Mouse (Mus musculus): ENCODE data around the gene Sbno2.

Sbno2 gene

DNA sequence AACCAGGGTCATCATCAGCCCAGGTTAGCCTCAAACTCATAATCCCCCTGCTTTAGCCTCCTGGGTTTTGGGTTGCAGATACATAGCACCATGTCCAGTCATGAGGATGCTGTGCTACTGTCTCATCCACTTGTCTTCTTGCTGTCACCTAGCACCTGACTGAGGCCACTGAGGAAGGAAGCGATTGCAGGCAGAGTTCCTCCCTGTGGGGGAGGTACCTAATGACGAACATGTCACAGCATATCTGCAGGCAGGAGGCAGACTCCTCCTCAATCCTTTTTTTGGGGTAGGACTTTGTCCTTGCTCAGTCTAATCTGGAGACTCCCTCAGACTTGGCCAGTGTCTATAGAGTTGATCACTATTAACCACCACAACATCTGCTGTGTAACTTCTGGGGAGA, 16.3 kb upstream of the Sbno2 start:
- DNase-seq = no peak

DNA sequence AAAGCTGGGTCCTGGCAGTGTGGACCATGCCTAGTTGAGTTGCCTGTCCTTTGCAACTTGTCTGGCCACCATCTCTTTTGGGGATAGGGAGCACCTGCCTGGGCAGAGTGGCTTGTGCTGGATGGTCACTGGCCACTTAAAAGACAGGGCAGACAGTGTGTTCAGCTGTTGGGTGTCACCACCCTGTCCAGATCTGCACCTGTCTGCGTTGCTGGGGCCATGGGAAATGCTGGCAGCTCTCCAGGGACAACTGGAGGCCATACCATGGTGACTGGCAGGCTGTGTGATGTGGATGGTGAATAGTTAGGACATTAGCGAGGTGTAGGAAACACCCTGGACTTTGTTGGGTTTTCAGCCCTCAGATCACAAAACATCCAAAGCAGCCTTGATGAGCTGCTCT, 14.8 kb upstream of the Sbno2 start:
- no peak for DNase-seq

DNA sequence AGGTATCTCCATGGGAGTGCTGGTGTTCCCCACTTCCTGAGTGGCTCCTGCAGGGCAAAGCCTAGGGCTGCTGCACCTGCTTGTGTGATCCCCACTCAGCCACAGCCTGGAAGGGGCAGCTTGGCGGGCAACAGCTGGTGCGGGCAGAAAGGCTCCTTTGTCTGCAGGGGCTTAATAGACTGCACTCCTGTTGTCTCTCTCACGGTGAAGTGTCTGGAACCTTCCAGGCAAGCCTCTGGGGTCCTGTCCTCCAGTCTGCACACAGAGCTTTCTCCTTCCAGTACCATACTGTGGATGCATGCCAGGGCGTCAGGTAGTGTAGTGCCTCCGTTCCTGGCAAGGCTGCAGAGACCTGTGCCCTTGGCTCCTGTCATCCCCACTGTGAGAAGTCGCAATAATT, 13.2 kb upstream of the Sbno2 start:
- DNase-seq = no peak

DNA sequence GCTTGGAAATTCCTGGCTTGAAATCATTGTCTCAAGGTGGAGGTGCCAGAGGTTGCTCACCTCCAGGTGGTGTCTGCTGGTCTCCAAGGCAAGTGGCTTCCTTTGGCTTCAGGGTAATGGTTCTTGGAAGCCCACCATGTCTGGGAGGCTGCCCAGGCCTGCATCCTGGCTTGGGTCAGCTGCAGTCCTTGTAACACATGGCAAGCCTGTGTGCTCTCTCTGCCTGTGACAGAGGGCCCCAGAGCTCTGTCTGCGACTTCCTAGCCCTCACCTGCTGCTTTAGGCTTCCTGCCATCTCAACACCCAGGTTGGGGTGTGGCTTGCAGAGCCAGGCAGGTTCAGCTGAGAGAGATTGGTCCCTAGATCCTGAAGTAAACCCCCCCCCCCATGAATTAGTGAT, 12.4 kb upstream of the Sbno2 start:
- DNase-seq = no peak

DNA sequence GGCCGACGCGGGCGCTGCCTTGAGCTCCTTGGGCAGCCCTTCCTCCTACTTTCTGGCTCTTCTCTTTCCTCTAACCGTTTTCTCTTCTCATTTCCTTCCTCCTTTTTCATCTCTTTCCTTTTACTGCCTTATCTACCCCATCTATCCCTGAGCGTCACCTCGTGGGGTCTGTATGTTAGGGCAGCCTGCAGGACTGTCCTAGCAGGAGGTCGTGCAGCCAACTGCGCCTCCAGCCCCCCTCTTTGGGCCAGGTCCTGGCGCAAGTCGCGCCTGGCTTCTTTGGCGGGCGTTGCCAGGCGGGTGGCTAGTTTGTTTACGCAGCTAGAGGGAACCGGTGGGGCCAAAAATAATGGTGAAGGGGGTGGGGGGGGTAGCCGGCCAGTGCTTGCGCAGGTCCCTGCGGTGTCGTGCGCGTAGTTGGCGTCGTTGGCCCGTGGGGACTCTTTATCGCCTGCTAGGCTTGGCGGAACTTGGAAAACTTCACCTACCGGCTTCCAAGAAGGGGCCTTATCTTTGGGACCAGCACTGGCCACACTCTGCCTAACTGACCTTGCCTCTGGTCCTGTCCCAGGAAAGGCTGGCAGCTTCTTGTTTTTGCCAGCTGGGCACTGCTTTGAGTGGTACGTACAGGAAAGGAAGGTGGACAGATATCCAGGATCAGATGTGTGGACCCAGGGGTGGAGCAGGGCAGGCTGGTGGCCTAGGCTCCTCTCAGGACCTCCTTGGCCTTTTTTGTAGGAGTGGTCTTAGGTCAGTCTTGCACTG, 11.7 kb upstream of the Sbno2 start:
- no peak for DNase-seq

DNA sequence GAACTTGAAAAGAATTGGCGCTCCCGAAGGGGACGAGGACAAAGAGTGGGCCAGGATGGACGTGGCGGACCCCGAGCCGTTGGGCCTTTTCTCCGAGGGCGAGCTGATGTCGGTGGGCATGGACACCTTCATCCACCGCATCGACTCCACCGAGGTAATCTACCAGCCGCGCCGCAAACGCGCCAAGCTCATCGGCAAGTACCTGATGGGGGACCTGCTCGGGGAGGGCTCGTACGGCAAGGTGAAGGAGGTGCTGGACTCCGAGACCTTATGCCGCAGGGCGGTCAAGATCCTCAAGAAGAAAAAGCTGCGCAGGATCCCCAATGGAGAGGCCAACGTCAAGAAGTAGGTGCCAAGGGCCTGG, 11.2 kb upstream of the Sbno2 start:
- no peak for DNase-seq

DNA sequence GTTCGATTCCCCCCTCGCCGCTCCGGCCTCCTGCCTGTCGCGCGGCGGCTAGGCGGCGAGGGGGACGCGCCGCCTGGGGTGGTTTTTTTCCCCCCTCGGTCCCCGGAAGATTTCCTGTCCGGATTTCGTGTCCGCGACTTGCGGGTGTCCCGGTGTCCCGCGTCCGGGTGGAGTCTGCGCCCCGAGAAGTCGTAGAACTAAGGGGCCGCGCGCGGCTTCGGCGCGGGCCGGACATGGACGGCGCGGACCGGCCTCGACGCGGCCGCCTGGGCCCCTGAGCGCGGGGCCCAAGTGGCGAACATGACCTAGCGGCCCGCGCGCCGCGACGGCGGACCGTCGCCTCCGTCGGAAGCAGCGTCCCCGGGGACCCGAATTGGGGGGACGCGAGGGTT, 10.6 kb upstream of the Sbno2 start:
- no peak for DNase-seq

DNA sequence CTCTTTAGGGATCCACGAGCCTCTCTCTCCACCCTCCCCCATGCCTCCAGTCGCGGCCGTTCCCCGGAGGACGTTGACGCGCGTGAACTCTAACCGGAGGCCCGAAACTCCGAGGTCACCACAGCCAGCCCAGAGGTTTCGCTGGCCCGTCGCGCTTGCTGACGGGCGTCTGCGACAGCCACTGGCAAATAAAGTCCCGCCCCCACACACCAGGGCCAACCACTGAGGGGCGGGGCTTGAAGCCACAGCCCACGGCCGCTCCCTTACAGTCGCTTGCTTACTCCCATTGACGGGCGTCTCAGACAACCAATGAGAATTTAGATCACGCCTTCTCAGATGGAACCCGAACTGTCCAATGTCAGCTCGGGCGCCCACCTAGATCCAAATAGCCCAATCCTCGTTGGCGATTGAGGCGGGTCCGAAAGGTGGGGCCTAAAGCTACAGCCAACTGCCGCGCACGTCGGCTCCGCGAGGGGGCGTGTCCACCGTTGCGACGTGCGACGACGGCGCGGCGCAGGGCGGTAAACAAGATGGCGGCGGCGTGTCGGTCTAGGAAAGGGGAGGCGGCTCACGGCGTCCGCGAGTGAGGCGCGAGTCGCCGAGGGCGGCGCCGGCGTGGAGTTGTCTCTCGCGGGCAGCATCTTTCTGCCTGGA, 10.0 kb upstream of the Sbno2 start, which contains the start of gene Stk11:
Gene Stk11, plus strand, starts transcription at position 514 of the 654 bp plus-strand sequence.
- peak; percentile 95 for DNase-seq

DNA sequence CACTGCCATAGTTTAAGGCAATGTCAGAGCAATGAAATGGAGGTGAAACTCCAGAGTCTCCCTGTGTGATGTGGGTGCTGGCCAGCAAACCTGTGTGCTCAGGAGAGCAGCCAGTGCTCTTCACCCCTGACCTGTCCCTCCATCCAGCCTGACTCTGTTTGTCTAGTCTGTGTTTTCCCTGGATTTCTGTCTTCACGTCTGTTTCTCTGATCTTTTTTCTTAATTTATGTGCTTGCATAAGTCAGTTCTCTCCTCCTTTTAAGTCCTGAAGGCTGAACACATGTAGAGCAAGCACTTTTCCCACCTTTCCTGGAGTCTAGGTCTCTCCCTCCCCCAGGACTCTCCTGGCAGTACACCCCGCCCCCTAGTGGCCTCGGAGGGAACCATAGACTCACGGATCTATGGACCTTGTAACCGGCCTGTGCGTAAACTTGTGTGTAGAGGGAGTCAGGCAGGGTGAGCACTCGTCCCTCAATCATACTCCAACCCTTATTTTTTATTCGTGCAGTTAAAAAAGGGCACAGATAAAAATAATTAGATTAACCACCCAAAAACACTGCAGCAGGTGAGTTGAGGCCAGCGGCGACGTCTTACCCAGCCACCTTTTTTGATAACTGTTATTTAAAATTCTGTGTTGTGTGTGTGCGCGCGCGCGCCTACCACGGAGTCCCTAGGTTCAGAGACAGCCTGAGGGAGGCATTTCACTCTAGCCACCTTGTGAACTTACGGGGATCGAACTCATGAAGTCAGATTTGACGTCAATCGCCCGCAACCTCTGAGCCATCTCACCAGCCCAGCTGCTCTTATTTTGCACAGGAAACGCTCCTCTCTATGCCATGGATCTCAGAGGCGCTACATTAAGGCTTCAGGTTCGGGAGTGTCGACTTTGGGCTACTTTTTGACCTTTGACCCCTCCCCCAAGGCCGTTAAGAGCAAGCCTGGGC, 9.2 kb upstream of the Sbno2 start:
- DNase-seq = peak; percentile 81 to 92

DNA sequence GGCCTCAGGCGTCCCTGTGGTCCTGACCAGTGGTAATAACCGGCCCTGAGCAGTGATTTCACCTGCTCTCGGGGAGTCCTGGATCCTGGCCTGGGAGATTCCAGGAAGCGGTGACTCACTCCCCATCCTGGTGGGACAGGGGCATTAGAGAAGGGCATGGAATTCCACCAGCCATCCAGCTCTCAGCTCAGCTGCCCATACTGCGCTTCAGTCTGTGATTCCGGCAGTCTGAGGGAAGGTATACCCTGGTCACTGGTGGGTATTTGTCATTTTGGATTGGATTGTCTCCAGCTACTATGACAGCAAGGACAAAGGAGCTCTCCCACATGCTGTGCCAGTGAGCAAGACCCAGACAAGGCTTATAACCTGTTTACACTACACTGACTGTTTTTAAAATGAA, 2.3 kb upstream of the Sbno2 start:
- DNase-seq = no peak

DNA sequence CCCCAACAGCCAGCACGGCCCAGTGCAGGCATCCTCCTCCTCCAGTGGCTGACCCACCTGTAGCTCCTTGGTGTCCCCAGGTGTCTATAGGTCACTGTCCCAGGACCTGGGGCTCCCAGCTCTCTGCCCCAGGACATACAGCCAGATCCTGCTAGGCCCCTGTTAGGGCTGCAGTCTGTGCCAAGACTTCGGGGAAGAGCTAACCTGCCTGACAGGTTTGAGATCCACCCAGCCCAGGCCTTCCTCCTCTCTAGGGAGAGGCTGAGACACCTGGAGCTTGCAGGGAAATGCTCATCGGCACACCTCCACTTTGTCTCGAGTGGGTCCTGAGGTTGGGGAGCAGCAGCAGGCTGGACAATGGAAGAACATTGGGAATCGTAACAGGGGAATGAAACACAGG, 555 bp upstream of the Sbno2 start:
- DNase-seq = no peak

DNA sequence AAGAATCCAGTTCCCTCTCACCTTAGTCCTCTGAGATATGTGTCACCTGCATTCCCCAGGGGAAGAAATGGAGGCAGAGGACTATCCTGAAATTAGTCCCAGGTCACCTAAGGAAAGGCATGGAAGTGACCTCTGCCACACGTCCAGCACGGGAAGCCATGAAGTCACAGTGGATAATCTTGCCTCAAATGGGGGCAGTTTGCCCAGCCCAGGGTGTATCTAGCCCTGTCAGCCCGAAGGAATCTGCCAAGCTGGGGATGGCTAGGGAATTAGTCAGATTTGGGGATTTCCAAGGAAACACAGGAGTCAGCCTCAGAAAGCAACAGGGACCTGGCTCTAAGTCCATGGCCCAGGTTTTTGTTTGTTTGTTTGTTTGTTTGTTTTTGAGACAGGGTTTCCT, 1.2 kb downstream of the Sbno2 start:
- DNase-seq = no peak

DNA sequence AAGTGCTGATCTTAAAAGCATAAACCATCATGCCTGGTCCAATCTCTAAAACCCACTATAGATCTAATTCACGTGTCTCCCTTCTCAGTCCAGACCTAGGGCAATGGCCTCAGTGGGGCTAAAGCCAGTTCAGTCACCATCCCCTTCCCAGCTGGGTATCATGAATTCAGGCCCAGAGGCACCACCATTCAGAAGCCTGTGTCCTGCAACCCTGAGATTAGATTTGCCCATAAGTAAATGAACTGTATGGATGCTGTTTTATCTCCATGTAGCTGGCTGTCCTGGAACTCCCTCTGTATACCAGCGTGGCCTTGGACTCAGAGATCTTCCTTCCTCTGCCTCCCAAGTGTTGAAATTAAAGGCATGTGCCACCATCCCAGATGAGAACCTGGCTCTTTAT, 2.3 kb downstream of the Sbno2 start:
- DNase-seq = no peak

DNA sequence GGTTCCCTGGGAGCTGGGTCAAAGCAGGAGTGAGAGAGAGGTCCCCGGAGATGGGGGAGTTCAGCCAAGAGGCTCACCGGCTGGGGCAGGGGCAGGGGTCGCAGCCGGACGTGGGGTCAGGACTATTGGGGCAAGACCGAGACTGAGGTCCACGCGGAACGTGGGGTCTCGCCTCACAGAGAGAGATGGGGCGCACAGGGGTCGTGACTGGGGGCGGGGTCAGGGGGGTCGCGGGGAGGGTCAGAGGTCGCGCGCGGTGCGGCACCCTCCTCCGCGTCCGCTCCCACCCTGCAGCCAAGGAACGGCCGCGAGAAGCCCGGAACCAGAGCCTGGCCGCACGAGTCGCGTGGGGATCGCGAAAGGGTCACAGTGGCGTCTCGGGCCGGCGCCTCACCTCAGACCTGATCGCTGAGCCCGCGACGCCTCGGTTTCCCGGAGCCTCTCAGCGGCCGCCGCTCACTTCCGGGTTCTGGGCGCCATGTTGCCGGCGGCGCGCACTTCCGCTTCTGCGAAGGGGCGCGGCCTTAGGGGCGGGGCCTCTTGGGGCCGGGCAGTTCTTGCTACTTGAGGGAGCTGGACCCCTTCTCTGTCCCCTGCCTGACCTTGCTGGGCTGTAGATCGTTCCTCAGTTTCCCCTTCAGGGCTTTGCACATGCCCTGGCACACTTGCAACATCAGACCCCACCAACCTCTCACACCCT, 3.0 kb downstream of the Sbno2 start:
- peak; percentile 82 to 92 for DNase-seq

DNA sequence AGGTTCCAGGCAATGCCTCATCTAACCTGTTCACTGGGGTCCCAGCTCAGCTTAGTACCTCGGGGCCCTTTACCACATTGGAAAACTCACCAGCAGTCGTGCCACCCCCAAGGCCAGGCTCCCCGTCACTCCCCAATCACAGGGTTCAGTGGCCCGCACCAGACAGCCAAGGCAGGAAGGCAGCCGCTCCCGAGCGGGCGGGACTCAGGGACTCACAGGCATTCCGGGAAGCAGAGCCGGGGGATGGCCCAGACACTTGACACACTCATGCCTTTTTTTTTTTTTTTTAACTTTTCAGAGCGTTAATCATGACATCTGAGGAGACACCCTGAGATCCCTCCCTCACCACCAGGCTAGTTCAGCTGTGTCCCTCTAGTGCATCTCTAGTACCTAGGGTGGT, 4.4 kb downstream of the Sbno2 start:
- DNase-seq = no peak

DNA sequence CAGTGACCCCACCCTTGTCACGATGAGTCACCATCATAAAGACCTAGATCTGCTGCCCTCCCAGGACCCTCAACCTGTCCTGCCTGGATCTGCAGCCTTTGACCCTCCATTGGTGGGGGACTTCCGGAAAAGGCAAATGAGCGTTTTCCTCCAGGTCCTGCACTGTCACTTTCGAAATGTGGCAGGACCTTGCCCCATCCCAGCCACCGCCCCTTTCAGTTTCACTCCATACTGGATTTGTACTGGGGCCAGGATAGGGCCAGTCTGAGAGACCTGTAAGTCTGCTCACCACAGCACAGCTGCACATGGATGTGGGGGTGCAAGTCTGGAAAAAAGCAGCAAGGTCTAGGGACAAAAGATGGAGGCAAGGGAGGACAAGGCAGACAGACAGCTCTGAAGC, 6.7 kb downstream of the Sbno2 start:
- no peak for DNase-seq

DNA sequence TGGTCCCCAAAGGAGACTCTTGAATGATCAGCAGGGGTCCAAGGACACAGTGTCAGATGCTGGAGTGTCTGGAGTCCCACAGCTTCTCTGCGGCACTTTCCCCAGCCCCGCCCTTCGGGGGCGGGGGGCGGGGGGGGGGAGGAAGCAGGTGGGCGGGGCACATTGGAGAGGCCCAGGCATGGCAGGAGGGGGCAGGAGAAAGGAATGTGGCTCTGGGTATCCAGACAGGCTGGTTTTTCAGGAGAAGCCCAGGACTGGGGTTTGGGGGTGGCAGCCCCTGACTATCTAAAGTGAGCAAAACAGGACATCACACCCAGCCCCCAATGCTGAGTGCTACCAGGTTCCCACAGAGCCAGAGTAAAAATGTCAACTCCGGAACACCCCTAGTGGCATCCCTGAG, 8.1 kb downstream of the Sbno2 start:
- no peak for DNase-seq

DNA sequence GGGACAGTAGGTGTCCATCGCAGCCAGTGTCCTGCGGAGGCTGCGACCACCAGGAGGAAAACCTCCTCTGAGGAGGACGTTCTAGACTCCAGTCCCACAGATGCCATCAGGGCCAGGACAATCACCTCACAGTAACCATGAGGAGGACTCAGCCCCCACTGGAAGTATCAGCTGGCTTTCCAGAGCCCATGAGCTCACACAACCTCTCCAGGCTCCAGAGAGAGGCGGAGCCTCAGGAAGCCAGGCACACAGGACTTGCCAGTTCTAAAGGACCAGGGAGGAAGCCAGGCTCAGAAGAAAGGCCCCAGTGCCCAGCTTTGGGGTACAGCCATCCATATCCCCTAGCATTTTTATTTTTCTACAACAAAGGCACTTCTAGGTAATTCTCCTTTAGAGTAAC, 9.8 kb downstream of the Sbno2 start:
- DNase-seq = no peak

DNA sequence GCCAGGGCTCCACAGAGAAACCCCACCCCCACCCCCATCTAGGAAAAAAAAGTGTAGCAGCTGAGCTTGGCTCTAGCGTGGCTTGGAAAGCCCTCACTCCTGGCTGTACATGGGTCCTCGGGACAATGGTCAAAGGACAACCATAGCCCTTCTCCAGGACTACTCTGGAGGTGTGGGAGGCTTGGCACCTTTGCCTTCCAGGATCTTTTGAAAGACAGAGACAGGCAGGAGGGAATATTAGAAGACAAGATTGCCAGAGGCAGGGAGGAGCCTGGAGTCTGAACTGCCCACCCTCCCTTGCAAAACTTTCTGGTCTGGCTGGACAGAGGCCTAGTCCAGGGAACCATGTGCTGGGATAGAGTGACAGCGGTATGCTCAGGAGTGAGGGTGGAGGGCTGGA, 10.7 kb downstream of the Sbno2 start:
- DNase-seq = no peak

DNA sequence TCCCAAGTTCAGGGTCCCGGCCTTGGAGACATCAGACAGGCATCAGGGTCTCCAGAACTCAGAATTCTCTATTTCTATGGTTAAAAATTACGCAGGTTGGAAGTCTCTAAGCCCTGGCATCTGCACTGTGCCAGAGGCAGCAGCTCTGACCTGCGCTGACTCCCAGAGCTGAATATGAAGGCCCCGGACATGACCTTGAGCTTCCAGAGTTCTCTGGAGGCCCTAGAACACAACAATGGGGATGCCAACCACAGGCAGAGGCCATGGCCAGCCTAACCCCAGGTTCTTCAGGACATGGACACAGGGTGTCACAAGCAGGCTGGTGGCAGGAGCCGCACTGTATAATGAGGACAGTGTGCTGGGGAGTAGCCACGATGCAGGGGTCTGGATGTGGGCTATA, 11.3 kb downstream of the Sbno2 start:
- DNase-seq = no peak

DNA sequence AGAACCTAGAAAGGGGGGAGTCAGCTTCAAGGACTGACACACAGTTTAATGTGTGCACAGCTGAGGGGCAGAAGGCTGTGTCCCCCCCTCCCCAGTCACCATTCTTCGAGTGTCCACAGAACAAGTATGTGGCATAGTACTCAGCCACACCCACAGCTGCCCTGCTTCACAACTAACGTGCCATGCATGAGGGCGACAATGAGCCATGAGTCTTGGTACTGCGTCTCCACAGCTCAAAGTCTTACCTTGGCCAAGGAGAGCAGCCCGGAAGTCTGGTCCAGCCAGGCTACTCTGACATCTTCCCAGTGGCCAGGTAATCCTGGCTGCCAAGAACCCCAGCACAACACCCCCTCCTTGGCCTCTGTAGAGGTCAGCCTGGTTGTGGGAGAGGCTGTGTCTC, 12.7 kb downstream of the Sbno2 start:
- DNase-seq = no peak

DNA sequence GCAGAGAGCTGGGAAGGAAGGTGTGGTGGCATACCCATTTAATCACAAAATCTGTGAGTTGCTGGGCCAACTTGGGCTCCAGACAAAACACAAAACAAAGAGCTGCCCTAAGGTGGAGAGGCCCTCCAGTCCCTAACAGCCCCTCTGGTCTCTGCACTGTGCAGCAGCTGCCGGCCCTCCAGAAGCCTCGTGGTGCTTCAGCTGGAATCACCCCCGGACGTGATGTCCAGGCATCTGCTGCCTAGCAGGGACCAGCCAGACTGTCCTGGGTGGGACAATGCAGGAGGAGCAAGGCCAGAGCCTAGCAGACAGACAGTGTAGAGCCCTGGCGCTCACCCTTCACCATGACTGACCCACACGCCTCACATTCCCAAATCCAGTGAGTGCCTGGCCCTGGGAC, 13.8 kb downstream of the Sbno2 start:
- DNase-seq = no peak

DNA sequence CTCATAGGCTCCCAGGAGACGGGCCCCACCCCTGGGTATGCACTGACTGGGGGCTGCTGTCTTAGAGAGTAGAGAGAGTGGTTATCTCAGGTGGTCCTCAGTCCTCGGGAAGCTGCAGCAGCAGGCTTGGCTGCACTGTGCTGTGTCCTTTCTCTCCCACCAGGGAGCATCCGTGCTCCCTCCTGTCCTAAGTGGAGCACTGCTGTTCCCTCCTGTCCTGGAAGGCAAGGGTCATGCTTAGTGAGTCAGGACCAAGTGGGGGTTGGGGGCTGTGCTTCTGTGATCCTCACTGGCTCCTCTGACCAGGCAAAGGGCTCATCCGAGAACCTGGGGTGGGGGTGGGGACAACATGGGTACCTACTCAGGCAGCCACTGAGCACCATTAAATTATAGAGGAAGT, 16.2 kb downstream of the Sbno2 start:
- DNase-seq = no peak

Data from spleen, adult 18-20 months (tissue).